Mouse (Mus musculus): ENCODE measurements around the gene Tnr.

Tnr gene

DNA sequence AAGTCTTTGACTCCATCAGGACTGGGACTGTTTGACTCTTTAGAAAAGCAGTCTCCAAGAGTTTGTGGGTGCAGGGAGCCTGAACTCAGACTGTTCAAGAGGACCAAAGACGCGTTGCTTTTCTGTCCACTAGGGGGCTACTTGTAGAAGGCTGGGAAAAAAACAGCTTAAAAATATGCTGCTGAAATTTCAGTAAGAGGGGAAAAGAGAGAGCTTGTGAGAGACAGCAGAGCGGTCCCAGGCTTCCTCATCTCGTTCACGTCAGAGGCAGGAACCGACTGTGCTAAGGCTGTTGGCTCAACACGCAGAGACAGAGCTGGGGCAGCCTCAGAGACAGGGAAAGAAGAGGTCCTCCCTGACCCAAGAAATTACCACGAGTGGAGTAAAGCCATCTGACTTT lies at the start of gene Tnr:
Gene Tnr (plus strand): TSS at position 192 of the 400 bp plus-strand sequence.
- DNase-seq (ENCODE audit: low read depth, low spot score): peak; percentile 44

DNA sequence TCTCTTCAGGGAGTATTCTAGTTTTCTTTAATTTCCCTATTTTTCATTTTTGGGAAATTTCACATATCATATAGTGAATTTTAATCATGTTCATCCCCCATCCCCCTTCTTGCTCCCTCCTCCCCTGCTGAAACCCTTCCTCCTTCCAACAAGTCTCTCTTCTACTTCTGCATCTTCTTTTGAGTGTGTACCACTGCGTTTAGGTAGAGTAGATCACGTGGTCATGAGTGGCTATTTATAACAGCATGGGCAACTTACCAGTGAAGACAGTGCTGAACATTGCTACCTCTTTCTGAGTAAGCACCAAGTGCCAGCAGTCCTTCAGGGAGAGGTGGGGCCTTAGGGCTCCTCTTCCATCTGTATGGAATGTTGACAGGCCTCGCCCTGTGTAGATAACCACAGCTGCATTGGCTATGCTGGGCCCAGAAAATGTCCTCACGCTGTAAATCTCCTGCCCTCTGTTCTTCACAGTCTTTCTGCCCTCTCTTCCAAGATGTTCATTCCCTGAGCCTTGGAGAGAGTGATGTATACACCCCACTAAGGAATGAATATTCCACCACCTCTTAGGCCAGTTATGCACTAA lies 33.6 kb upstream of the Tnr start:
- DNase-seq (ENCODE audit: low read depth, low spot score): peak; percentile 5

DNA sequence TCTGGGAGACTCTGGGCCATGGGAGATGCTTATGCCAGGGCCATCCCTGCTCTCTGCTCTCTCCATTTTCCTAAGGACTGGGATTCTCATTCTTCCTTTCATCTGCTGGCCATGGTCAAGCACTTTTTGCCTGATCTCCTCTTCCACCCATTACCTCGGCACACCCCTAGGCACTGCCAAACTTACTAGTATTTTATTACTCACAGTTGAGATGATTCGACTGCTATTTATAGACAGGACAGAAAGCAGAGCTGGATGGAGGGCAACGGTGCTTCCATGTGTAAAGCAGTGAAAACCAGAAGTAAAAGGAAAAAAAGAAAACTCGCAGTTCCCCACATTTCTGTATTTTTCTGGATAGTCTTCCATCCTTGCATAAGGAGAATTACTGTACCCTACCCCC lies 31.0 kb upstream of the Tnr start:
- DNase-seq (ENCODE audit: low read depth, low spot score): no peak

DNA sequence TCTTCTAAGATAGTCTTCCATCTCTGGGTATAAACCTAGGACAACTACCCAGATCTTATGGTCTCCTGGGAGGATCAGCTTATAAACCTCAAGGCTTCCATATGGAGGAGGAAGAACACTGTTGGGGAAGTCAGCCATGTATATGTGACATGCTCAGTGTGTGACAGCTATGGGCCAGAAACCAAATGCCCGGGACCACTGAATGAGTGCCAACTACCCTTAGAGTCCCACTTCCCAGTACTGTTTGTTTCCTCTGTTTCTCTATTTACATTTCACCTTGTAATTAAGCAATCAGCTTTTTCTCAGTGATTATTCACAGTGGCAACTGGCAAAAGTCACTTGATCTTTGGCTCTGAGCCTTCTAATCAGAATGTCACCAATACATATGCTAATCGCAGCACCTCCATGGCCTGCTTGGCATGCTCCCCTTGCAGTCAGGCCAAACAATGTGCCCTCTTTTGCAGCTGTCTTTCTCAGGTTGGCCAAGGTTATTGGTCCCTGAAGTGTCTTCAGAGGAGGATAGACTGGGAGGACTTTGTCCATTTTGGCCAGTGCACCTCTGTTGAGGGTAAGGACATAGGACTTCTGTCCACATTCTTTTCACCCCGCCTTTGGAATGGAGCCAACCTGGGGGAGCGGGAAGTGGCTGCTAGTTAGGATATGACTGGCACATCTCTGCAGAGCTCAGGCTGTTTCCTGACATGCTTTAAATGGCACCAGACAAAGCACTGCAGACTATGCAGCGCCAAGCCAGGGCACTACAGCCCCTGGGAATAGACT lies 29.7 kb upstream of the Tnr start:
- peak; percentile 3 for DNase-seq (ENCODE audit: low read depth, low spot score)

DNA sequence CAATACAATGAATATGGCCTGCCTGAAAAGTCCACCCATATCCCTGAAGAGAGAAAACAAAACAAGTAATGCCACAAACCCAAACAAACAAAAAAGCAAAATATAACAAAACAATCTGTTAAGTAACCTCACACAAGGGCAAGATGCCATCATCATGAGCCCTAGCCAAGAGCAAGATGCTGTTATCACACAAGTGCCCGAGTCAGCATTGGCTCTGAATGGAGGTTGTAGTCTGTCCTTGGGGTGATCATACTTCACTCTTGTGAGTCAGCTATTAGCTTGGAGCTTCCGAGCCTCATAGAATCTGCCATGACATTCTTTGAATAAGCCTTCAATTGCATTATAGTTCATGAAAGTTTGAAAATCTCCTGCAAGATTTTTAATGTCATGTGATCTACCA lies 25.3 kb upstream of the Tnr start:
- DNase-seq (ENCODE audit: low read depth, low spot score): no peak

DNA sequence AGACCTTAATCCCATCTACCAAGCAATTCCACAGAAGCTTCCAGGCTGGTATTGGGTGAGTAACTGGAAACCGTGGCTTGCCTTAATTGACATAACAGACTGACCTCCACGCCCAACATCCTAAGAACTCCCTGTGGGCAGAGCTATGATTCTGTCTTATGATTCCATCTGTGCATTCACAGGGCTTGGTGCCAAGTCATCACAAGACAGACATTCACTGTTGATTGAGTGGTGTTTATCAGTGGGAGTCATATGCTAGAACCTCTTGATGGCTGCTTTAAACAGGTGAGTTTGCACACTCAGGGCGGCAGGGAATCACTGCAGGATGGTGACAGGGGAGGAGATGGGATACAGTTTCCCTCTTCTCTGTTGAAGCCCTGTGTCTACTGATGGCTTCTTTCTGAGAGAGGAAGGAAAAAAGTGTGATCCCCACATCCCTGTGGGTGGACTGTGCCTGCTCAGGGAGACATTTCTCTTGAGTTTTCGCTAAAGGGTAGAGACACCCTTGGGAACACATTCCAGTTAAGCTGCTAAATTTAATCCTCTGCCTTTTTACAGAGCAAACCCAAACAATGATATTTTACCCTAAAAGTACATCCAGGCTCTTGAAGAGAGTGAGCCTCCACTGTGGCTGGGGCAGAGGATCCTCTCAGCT lies 23.6 kb upstream of the Tnr start:
- no peak for DNase-seq (ENCODE audit: low read depth, low spot score)

DNA sequence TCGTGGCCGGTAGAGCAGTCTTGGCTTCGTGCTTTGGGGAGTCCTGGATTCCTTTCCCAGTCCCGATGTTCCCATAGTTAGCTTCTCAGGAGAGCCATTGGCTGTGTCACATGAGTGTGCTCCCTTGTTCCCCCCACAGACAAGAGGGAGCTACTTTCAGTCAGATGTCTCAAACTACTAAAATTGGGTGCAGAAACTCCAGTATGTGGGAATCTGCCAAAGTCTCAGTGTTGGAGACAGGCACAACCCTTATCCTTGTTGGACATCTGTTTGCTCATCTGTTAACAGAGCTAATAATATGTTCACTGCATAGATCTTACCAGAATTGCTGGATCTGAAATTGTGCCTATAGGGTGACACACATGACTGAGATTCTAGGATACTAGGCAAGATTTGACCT lies 21.7 kb upstream of the Tnr start:
- DNase-seq (ENCODE audit: low read depth, low spot score): no peak

DNA sequence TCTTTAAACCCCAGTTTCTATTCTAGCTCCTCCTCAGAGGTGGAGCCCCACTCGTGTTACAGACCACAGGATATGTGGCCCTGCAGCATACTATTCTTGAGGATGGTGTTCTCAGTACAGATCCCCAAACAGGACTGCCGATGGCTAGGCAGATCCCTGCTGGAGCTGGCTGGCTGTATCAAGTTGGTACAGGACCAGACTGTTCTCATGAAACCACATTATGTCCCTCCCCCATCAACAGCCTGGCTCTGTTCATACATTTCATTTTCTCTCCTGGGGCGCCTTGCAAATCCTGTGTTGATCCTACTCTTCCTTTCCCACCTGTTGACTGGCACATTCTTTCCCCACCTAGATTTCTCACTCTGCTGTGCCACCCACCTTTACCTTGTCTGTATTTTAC lies 12.9 kb upstream of the Tnr start:
- no peak for DNase-seq (ENCODE audit: low read depth, low spot score)

DNA sequence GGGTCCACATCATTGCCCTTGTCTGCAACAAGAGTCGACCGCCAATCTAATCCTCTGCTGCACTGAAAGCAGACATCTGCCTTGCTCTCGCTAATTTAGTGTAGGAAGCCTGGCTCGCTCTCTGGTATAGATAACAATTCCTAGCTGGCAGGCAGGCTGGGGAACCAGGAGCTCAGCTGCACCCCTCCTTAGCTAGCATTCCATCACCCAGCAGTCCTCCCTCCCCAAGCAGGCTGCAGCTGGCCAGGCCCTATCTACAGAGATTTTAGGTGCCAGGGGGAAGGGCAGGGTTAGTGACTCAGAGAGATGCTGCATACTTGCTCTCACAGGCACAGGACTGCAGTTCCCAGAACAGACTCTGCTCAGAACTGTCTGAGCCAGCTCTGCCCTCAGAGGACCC lies 5.9 kb upstream of the Tnr start:
- no peak for DNase-seq (ENCODE audit: low read depth, low spot score)

DNA sequence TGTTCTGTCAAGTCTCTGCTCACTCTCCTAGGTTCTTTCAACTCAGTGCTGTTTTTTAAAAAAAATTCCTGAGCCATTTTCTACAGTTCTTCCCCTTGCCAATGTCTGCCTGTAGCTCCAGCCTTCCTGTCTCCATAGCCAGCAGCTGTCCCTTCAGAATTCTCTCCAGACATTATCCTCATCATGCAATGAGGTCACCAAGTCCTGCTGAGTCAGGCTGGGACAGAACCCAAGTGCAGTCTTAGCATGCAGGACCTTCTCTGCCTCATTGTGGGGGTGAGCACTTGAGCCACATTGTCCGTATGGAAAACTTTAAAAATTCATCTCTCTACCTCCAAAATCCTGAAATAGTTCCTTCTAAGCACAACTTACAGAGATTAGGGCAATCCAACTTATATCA lies 4.4 kb upstream of the Tnr start:
- DNase-seq (ENCODE audit: low read depth, low spot score): no peak

DNA sequence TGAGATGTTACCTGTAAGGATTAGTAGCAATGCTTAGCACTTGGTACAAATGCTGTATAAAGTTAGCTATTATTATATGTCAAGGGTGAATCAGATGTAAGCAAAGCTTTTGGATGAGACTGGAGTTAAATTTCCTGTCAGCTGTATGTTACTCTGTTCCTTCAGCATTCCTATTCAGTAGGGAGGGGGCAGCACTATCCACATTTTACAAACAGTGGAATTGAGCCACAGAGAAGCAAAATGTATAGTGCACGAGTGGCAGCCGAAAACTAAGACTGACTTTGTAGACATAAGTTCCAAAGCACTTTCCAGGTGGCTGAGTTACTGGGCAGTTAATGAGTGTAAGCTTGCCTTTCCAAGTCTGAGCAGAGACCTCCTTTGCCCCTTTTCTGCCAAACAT lies 500 bp upstream of the Tnr start:
- DNase-seq (ENCODE audit: low read depth, low spot score): no peak

DNA sequence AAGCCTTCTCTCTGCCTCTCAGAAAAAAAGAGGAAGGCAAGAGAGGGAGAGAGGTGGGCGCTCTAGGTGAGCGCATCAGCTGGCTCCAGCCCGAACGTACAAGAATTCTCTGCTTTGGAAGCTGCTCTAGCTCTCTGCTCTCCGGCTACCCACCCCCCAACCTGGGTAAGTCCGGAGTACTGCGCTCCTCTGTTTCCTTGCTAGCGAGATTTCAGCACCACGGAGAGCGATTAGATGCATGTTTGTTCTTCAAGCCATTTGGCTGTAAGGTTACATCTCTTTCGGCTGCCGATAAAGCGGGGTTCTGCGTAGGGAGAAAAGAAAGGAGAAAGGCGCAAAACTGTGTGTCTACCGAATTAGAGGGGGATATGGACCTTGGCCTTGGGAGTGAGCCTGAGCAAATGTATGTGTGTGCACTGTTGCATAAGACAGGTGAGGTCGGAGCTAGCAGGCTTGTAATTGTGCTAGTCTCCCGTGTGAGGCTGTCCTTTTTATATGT lies 531 bp downstream of the Tnr start:
- DNase-seq (ENCODE audit: low read depth, low spot score): peak; percentile 90

DNA sequence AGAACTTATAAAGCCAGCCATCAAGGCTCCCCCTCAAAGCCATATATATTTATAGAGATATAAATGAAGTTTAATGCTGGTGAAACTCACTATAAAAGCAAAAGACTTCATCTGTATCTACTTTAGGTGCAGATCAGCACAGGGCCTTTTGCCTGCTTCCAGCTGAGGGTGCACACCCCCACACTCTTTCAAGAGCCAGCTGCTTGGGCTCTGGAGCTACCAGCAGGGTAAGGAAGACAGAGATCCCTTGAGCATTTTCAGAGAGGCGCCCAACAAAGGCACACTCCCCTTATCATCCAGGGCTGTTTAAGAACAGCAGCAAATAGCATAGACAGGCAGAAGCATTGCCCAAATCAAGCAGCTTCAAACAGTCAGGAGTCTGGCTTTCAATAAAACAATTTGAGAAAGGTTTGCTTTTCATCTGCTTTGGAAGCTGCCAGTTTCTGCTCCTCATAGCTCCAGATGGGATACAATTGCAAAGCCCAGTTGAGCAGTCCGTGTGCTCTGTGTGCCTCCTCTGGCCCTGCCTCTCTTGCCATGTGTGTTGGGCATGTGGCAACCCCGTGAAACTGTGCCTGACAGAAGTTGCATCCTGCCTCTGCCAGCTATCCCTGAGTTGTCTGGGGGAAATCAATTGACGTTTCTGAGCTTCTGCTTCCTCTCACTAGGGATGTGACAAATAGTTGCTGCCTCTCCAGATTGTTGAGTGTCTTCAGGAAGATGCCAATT lies 9.4 kb downstream of the Tnr start:
- no peak for DNase-seq (ENCODE audit: low read depth, low spot score)

DNA sequence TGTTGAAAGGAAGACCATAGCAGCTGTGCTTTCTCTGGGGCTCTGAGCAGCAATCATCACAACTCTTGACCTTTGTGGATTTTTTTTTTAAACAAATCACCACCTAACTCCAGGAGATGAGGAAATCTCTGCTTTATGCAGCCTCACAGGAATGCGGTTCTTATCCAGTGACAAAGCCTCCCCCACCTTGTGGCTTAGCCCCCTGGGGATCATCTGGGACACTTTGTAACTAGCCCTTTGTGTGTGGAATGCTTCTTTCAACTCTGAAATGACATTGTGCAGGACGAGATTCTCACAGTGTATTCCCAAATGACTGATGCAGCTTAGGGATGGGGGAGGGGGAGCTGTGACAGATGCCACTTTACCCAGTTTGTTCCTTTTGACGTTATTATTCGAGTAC lies 12.0 kb downstream of the Tnr start:
- peak; percentile 61 for DNase-seq (ENCODE audit: low read depth, low spot score)

DNA sequence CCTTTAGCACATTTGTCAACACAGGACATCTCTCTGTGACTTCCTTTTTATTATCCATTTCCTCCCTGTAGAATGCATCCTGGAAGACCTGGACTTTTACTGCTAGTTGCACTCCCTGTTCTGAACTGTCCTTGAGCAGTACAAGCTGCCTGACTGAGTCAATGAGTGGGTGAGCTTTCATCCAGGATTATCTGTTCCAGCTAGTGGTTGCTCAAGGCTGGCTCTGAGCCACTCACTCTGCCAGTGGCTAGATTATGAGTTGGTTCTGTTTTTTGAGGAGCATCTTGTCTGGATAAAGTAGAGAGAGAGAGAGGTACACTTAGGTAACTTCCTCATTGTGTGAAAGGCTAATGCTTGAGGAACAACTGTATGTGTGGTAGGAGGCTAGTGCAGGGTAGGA lies 14.0 kb downstream of the Tnr start:
- DNase-seq (ENCODE audit: low read depth, low spot score): no peak

DNA sequence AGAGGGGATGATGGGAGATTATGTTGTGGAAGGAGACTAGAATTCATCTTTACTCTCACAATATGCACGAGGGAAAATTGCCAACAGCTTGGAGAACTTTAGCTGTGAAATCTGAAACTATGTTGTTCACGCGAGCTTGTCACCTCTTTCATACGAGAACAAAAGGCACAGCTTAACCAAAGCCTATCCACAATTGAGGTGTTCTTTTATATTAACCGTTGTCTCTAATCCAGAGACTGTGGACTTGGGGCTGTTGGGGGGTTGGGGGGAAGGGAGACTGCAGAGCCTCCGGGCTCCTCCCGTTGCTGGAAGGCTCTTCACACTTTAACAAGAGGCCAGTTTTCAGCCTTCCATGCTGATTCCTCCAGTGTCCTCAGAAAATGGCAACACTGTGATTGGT lies 14.5 kb downstream of the Tnr start:
- no peak for DNase-seq (ENCODE audit: low read depth, low spot score)

DNA sequence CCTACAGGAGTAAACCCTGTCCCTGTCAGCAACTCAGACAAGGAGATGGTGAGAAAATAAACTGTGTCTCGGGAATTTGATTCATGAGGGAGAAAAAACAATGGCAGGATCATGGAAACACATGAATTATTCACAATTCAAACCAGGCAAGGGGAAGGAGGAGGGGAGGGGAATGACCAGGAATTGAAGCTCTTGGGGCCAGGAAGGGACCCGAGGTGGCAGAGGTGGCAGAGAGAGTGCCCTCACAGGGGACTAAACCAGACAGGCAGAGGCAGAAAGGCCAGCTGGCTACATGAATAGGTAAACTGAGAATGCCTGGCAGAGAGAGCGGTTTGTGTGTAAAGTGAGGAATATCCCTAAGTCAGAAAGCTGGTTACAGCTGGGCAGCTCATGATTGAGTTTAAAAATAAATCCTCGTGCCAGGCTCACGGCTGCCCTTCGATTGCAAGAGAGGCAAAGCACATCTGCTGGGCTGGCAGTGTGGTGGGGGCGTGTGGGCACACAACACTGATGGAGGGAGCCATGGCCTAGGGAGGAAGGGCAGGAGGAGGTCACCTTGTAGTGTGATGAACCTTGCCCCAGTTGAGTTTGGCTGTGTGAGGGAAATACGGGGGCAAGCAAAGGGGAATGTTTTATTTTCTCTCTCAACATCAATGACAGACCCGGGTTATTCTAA lies 22.0 kb downstream of the Tnr start:
- no peak for DNase-seq (ENCODE audit: low read depth, low spot score)

DNA sequence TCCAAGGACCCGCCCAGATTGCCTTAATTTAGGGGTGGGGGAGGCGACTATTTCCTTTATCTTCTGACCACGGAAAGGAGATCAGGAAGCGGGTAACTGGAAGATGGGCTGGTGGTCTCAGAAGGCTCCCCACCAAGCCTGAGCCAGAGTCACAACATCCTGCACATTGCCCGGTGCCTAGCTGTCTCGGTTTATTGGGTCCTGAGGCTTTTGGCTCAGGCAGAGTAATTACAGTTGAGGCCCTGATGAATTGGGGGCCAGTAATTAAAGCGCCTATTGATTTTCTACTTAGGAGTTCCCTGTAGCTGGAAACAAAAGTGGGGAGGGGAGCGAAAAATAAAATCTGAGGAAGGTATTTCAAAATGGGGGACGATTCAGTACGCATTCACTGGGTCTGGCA lies 27.5 kb downstream of the Tnr start:
- DNase-seq (ENCODE audit: low read depth, low spot score): no peak

DNA sequence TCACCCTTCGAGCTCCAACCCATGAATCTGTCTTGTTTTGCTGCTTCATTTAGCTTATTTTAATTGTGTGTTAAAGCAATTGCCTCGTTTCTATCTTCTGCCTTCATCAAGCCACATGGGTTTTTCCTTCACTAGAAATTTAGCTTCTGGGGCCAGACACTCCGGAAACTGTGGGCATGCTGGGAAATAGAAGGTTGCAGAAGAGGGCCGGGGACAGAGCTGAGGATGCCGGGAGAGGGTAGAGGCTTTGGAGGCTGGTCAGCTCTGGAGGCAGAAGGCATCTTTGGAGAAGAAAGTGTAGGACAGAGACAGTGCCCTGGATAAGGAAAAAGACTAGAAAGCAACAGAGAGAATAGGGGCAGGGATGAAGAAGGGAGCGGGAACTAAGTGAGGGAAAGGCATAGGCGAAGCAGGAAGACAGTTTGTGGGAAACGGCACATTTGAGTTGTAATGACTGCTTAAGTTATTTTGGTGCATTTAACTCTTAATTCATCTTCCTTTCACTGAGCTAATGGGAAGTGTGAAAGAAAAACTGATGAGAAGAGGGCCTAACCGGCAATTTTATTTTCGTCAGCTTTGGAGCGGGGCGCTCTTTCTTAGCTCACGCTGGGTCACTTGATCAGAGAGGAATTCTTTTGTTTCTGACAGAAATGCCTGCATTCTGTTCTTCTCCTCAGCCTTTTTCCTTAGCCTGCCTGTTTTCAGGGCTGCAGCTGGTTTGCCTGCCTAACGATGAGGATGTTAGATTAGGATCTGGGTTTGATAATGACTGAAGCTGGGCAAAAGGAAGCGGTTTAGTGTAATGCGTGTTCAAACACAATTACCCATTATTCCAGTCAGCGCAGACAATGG lies 28.2 kb downstream of the Tnr start:
- DNase-seq (ENCODE audit: low read depth, low spot score): peak; percentile 4

DNA sequence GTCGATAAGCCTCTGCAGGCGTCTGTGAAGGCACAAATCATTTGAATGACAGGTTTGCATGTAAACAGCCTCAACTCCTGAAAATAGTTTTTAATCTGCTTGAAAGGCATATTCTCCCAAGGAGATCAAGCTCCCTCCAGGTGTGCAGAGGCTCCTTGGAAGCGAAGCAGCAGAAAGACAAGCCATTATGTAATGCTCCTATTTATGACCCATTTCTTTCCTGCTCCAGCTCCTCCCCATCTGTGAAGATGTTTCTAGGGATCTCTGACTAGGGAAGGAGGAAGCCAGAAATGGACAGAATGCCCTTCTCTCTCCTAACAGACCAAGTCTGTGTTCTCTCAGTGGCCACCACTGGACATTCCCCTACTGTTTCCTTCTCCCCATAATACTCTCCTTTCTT lies 38.0 kb downstream of the Tnr start:
- DNase-seq (ENCODE audit: low read depth, low spot score): no peak

DNA sequence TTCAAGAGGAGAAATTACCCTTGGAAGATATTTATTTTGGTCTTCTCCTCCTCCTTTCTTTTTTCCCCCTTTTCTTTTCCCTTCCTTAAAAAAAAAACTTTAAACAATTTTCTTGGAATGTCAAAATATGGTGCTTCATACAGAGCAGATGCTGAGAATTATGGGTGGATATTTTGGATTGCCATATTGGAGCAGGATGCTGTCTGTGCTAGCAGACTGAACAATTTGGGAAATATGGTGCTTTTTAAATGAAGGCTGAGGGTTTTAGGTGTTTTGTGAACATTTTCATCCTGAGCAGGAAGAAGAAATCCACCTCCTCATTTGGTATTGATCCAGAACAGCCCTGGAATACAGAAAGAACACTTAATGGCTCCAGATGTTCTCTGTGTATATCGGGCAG lies 41.6 kb downstream of the Tnr start:
- DNase-seq (ENCODE audit: low read depth, low spot score): no peak
